Mouse (Mus musculus): ENCODE results near the gene Tprkb. TPM values are rescaled to one million over a fixed set of nuclear protein-coding genes. Genes with fewer than 3 reads are reported as not detected.
"Not testable (repeated sequence)": the region's sequence is repeated elsewhere in the genome, so short reads cannot be mapped to it uniquely, and the experiment has no call there.

The Tprkb gene
- polyA plus RNA-seq, 1 experiment from 2014 or later: 45.9 TPM

GRCm38 (mm10) chr6:85888961-85889360 lies 22.7 kb upstream of the Tprkb start:
- no peaks in the 10 kb centered on the region for H3K36me3 ChIP-seq
- H3K4me3 ChIP-seq: no peak overlapping the region
- no peak overlapping the region for H3K27ac ChIP-seq
- no peak overlapping the region for H3K4me2 ChIP-seq
- no peak for ATAC-seq (ENCODE audit: insufficient number of reproducible peaks, insufficient read depth, low FRiP score, low TSS enrichment, low read depth)
- 93% methylated on average over 2 of the region's 2 CpGs for WGBS
- peaks cover 20% of the 10 kb centered on the region; the same call in 1 of the 2 replicates for H3K9me3 ChIP-seq
- no peaks in the 10 kb centered on the region for H3K27me3 ChIP-seq
- no peaks in the 10 kb centered on the region for H3K4me1 ChIP-seq
- H3K9ac ChIP-seq: no peak overlapping the region

GRCm38 (mm10) chr6:85895061-85895648 lies 16.5 kb upstream of the Tprkb start:
- H3K9me3 ChIP-seq; H3K9ac ChIP-seq; H3K27me3 ChIP-seq; H3K36me3 ChIP-seq; H3K4me2 ChIP-seq; H3K4me3 ChIP-seq; H3K27ac ChIP-seq; ATAC-seq (ENCODE audit: insufficient number of reproducible peaks, insufficient read depth, low FRiP score, low TSS enrichment, low read depth); H3K4me1 ChIP-seq: not testable (repeated sequence)
- 73% methylated on average over 25 of the region's 25 CpGs for WGBS

- not testable (repeated sequence) for H3K9me3 ChIP-seq; ATAC-seq (ENCODE audit: insufficient number of reproducible peaks, insufficient read depth, low FRiP score, low TSS enrichment, low read depth); H3K4me2 ChIP-seq; H3K4me1 ChIP-seq; H3K9ac ChIP-seq; H3K4me3 ChIP-seq; H3K27me3 ChIP-seq; H3K36me3 ChIP-seq; H3K27ac ChIP-seq
- 72% methylated on average over 7 of the region's 8 CpGs for WGBS
These were observed 12.8 kb upstream of the Tprkb start for GRCm38 (mm10) chr6:85898596-85899475.

- ATAC-seq (ENCODE audit: insufficient number of reproducible peaks, insufficient read depth, low FRiP score, low TSS enrichment, low read depth): no peak
- WGBS: 93% methylated on average over 2 of the region's 2 CpGs
- H3K27me3 ChIP-seq: no peaks in the 10 kb centered on the region
- no peak overlapping the region for H3K9ac ChIP-seq
- H3K4me1 ChIP-seq: no peaks in the 10 kb centered on the region
- no peak overlapping the region for H3K27ac ChIP-seq
- H3K4me2 ChIP-seq: no peak overlapping the region
- H3K36me3 ChIP-seq: no peaks in the 10 kb centered on the region
- no peaks in the 10 kb centered on the region for H3K9me3 ChIP-seq
- H3K4me3 ChIP-seq: no peak overlapping the region
These were observed 9.4 kb upstream of the Tprkb start for GRCm38 (mm10) chr6:85902303-85902702.

GRCm38 (mm10) chr6:85904642-85905061 lies 7.0 kb upstream of the Tprkb start, which contains the start of gene Nat8f4:
TSS of gene Nat8f4 (minus strand) at chr6:85904884.
- not testable (repeated sequence) for ATAC-seq (ENCODE audit: insufficient number of reproducible peaks, insufficient read depth, low FRiP score, low TSS enrichment, low read depth); H3K4me1 ChIP-seq; H3K27ac ChIP-seq; H3K27me3 ChIP-seq; H3K9ac ChIP-seq; H3K9me3 ChIP-seq; H3K36me3 ChIP-seq
- 20% methylated on average over 20 of the region's 20 CpGs for WGBS
- Histone ChIP-seq H3K4me3 (peak within 1 kb of the TSS; percentile 24), H3K4me2 (peak within 1 kb of the TSS; percentile 43)

- H3K36me3 ChIP-seq; H3K9me3 ChIP-seq; H3K27ac ChIP-seq; H3K9ac ChIP-seq; ATAC-seq (ENCODE audit: insufficient number of reproducible peaks, insufficient read depth, low FRiP score, low TSS enrichment, low read depth); H3K4me3 ChIP-seq; H3K27me3 ChIP-seq; H3K4me1 ChIP-seq; H3K4me2 ChIP-seq: not testable (repeated sequence)
- WGBS: 64% methylated on average over 2 of the region's 2 CpGs
These were observed 4.7 kb upstream of the Tprkb start for GRCm38 (mm10) chr6:85906911-85907351.

- ATAC-seq (ENCODE audit: insufficient number of reproducible peaks, insufficient read depth, low FRiP score, low TSS enrichment, low read depth): no peak
- Histone ChIP-seq H3K27me3 (no peaks in the 10 kb centered on the region), H3K9ac (no peak overlapping the region), H3K9me3 (no peaks in the 10 kb centered on the region), H3K4me1 (no peaks in the 10 kb centered on the region), H3K4me2 (no peak overlapping the region), H3K27ac (no peak overlapping the region), H3K4me3 (no peak overlapping the region), H3K36me3 (no peaks in the 10 kb centered on the region)
- WGBS: 75% methylated on average over 3 of the region's 3 CpGs
These were observed 3.3 kb upstream of the Tprkb start for GRCm38 (mm10) chr6:85908341-85908740.

- H3K4me2 ChIP-seq: no peak overlapping the region
- no peak overlapping the region for H3K9ac ChIP-seq
- H3K4me3 ChIP-seq: no peak overlapping the region
- no peaks in the 10 kb centered on the region for H3K27me3 ChIP-seq
- no peaks in the 10 kb centered on the region for H3K36me3 ChIP-seq
- WGBS: 92% methylated on average over 1 of the region's 1 CpGs
- no peaks in the 10 kb centered on the region for H3K9me3 ChIP-seq
- ATAC-seq (ENCODE audit: insufficient number of reproducible peaks, insufficient read depth, low FRiP score, low TSS enrichment, low read depth): no peak
- H3K4me1 ChIP-seq: peaks cover 6% of the 10 kb centered on the region
- H3K27ac ChIP-seq: no peak overlapping the region
These were observed 2.0 kb upstream of the Tprkb start for GRCm38 (mm10) chr6:85909704-85910103.

- 4% methylated on average over 11 of the region's 11 CpGs for WGBS
- Histone ChIP-seq H3K9me3 (no peaks in the 10 kb centered on the region), H3K4me3 (peak overlapping the region; percentile 64), H3K9ac (peak overlapping the region; percentile 87), H3K4me1 (peaks cover 16% of the 10 kb centered on the region), H3K27ac (peak overlapping the region; percentile 89), H3K36me3 (no peaks in the 10 kb centered on the region), H3K4me2 (peak overlapping the region; percentile 82), H3K27me3 (no peaks in the 10 kb centered on the region)
- ATAC-seq (ENCODE audit: insufficient number of reproducible peaks, insufficient read depth, low FRiP score, low TSS enrichment, low read depth): no peak
These were observed 3.5 kb downstream of the Tprkb start for GRCm38 (mm10) chr6:85915141-85915538.

GRCm38 (mm10) chr6:85915539-85916513 lies 4.2 kb downstream of the Tprkb start, which contains the start of gene Nat8f1:
TSS of gene Nat8f1 (minus strand) at chr6:85915687.
- under 1% methylated on average over 61 of the region's 61 CpGs for WGBS
- peak within 1 kb of the TSS; percentile 64 for H3K4me3 ChIP-seq
- ATAC-seq (ENCODE audit: insufficient number of reproducible peaks, insufficient read depth, low FRiP score, low TSS enrichment, low read depth): peak; percentile 89

GRCm38 (mm10) chr6:85916596-85916995 lies 4.9 kb downstream of the Tprkb start:
- H3K4me1 ChIP-seq: peaks cover 16% of the 10 kb centered on the region
- H3K27me3 ChIP-seq: no peaks in the 10 kb centered on the region
- 82% methylated on average over 6 of the region's 6 CpGs for WGBS
- no peak for ATAC-seq (ENCODE audit: insufficient number of reproducible peaks, insufficient read depth, low FRiP score, low TSS enrichment, low read depth)
- peak overlapping the region; percentile 64 for H3K4me3 ChIP-seq
- peaks cover 4% of the 10 kb centered on the region; the same call in 1 of the 2 replicates for H3K36me3 ChIP-seq
- no peaks in the 10 kb centered on the region for H3K9me3 ChIP-seq
- H3K9ac ChIP-seq: peak overlapping the region; percentile 87; the same call in 1 of the 2 replicates
- 0 out of 2 replicates have a peak overlapping the region, but pooled peaks have one; percentile 89 for H3K27ac ChIP-seq
- H3K4me2 ChIP-seq: peak overlapping the region; percentile 82

More at GRCm38 (mm10) chr6:85915539-85916513, 4.2 kb downstream of the Tprkb start, which contains the start of gene Nat8f1:
- Histone ChIP-seq H3K4me2 (peak within 1 kb of the TSS; percentile 82), H3K4me1 (peaks cover 16% of the 10 kb centered on the region), H3K9ac (peak within 1 kb of the TSS; percentile 87), H3K27ac (peak within 1 kb of the TSS; percentile 89)
- not testable (repeated sequence) for H3K36me3 ChIP-seq, H3K27me3 ChIP-seq, H3K9me3 ChIP-seq

All from embryonic facial prominence, embryonic 13.5 days (tissue).